Mouse (Mus musculus) thymus, postnatal 25 days (tissue): ENCODE results near the gene Sorcs2.

Source experiments
- DNase-seq: peaks from one replicate; pipeline ENCODE4 v3.0.0; 2022

The Sorcs2 gene

GRCm38 (mm10) chr5:35975681-35976080, 422.3 kb downstream of the Sorcs2 start:
- DNase-seq, result peak; percentile 78

GRCm38 (mm10) chr5:35974265-35974664, 423.7 kb downstream of the Sorcs2 start:
- no peak for DNase-seq

- peak; percentile 73 for DNase-seq
Measured at GRCm38 (mm10) chr5:35973800-35974199, 424.1 kb downstream of the Sorcs2 start.

GRCm38 (mm10) chr5:35972739-35973138, 425.2 kb downstream of the Sorcs2 start:
- no peak for DNase-seq

GRCm38 (mm10) chr5:35971841-35972578, 425.9 kb downstream of the Sorcs2 start:
- DNase-seq, result peak; percentile 76

GRCm38 (mm10) chr5:35970380-35971105, 427.4 kb downstream of the Sorcs2 start:
- peak; percentile 72 for DNase-seq

GRCm38 (mm10) chr5:35969857-35970256, 428.1 kb downstream of the Sorcs2 start:
- DNase-seq, result no peak
